Mouse (Mus musculus): ENCODE results near the gene Vezt. TPM values are rescaled to one million over a fixed set of nuclear protein-coding genes. Genes with fewer than 3 reads are reported as not detected.

The Vezt gene
- total RNA-seq, 2 experiments from 2014 or later = 36.9 to 37.7 TPM

- no peak for DNase-seq
Measured at GRCm38 (mm10) chr10:93954023-93954422, 81.6 kb downstream of the Vezt start.

- no peak for DNase-seq
Measured at GRCm38 (mm10) chr10:93953504-93953903, 82.1 kb downstream of the Vezt start.

- no peak for DNase-seq
Measured at GRCm38 (mm10) chr10:93950991-93951390, 84.6 kb downstream of the Vezt start.

- no peak for DNase-seq
Measured at GRCm38 (mm10) chr10:93949921-93950320, 85.7 kb downstream of the Vezt start.

GRCm38 (mm10) chr10:93945843-93946499 is 89.6 kb downstream of the Vezt start:
- no peak for DNase-seq

- DNase-seq = peak; percentile 11 to 41
Measured at GRCm38 (mm10) chr10:93945364-93945763, 90.3 kb downstream of the Vezt start.

- DNase-seq = no peak
Measured at GRCm38 (mm10) chr10:93944241-93944640, 91.4 kb downstream of the Vezt start.

GRCm38 (mm10) chr10:93940279-93940678 is 95.3 kb downstream of the Vezt start:
- DNase-seq = no peak

GRCm38 (mm10) chr10:93939676-93940075 is 95.9 kb downstream of the Vezt start:
- DNase-seq = no peak

- no peak for DNase-seq
Measured at GRCm38 (mm10) chr10:93938844-93939271, 96.8 kb downstream of the Vezt start.

GRCm38 (mm10) chr10:93933980-93934379 is 101.6 kb downstream of the Vezt start:
- peak in 1 of 2 experiments; percentile 12 for DNase-seq

- DNase-seq = no peak
Measured at GRCm38 (mm10) chr10:93932861-93933260, 102.8 kb downstream of the Vezt start.

GRCm38 (mm10) chr10:93932020-93932419 is 103.6 kb downstream of the Vezt start:
- DNase-seq = no peak

- DNase-seq = no peak
Measured at GRCm38 (mm10) chr10:93931431-93931830, 104.2 kb downstream of the Vezt start.

GRCm38 (mm10) chr10:93930236-93930824 is 105.3 kb downstream of the Vezt start:
- DNase-seq = no peak

- no peak for DNase-seq
Measured at GRCm38 (mm10) chr10:93924666-93925065, 111.0 kb downstream of the Vezt start.

- DNase-seq = no peak
Measured at GRCm38 (mm10) chr10:93921160-93921559, 114.5 kb downstream of the Vezt start.

- peak; percentile 62 to 78 for DNase-seq
Measured at GRCm38 (mm10) chr10:93919227-93919626, 116.4 kb downstream of the Vezt start.

- DNase-seq = peak; percentile 66 to 69
Measured at GRCm38 (mm10) chr10:93918701-93919100, 116.9 kb downstream of the Vezt start.

- DNase-seq = no peak
Measured at GRCm38 (mm10) chr10:93918087-93918486, 117.5 kb downstream of the Vezt start.

GRCm38 (mm10) chr10:93916778-93917177 is 118.8 kb downstream of the Vezt start:
- DNase-seq = no peak

GRCm38 (mm10) chr10:93915531-93916275 is 119.9 kb downstream of the Vezt start:
- DNase-seq = no peak

- no peak for DNase-seq
Measured at GRCm38 (mm10) chr10:93913525-93913924, 122.1 kb downstream of the Vezt start.
